Mouse (Mus musculus) skeletal muscle tissue, adult 2 months (tissue): ENCODE measurements at regions not wholly inside any gene's neighbourhood (a gene's known extent, or its start where the extent isn't known, plus 50 kb on each side); places are given as distances from the start of the nearest gene placed in this dataset.
"Not testable (repeated sequence)": the region's sequence is repeated elsewhere in the genome, so short reads cannot be mapped to it uniquely, and the experiment has no call there.

ENCODE experiments used
- DNase-seq: peaks from one replicate; pipeline ENCODE4 v3.0.0-alpha.2; 2012; ENCODE audit warnings: low read depth, low spot score

DNA sequence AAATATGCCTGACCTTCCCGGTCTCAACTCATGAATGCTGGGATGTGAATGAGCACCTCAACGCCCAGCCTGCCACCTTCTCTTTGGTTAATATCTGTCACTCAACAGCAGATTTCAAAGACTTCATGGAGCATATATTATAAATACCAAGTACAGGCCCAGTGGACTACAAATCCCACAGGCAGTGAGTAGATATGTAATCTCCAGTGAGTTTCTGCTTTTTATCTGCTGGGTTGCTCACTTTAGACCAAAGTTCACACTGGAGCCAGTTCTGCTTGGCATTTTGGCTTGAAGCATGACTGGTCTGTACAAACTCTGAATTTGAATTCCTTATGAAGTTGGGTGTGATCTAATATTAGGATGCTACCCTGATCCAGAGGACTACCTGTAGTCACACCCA, 377.1 kb upstream of the Ngly1 start:
- DNase-seq = no peak

- DNase-seq = no peak
These were observed 368.9 kb upstream of the Ngly1 start for GRCm38 (mm10) chr14:15880146-15880545.

DNA sequence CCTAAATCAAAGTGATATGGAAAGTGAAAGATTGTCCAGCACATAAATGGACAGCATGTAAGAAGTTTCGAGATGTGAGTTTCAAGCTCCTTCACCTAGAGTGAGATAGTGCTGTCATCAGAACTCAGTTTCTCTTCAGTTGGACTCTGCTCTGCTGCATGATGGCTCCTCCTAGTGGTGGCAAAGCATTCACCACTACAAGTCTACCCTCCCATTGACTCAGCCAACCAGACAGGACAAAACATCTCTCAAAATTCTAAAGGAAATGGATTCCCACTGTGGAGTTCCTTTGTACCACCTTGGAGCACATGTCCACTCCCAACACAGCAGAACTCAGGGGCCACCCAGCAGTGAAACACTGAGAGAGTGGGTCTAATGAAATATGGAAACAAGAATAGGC, 367.8 kb upstream of the Ngly1 start:
- peak; percentile 3 for DNase-seq

GRCm38 (mm10) chr14:15884641-15885340, 364.3 kb upstream of the Ngly1 start:
- no peak for DNase-seq

DNA sequence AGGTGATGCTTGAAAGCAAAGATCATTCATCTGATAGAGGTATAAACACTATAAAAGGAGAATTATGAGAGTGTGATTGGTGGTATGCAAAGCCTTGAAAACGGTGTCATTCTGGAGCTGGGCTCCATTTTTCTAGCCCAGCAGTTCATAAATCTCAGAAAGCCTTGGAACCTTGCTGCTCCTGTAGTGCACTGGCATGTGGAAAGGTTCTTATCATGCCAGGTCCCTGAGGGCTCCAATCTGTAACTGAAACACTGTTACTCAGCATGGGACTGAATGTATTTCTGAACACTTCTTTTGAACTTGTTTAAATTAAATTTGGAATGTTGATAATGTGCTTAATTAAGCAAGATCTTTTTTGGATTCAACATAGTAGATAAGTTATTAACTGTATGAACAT, 352.0 kb upstream of the Ngly1 start:
- DNase-seq = no peak

DNA sequence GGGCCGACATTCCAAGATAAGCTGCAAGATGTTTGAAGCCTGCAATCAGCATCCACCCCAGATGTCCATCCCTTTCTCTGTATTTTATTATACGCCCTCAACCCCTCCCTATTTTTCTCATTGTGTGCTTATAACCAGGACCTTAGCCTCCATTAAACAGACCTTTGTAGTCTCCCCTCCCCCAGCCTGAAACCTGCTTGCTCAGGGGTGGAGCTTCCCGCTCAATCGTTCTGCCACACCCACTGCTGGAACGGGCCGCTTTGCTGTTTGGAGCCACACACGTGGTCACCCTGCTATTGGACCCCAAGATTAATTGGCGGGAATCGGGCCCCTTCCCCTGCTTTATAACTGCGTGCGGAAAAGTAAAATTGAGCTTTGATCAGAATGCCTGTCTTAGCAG, 342.7 kb upstream of the Ngly1 start:
- not testable (repeated sequence) for DNase-seq

DNA sequence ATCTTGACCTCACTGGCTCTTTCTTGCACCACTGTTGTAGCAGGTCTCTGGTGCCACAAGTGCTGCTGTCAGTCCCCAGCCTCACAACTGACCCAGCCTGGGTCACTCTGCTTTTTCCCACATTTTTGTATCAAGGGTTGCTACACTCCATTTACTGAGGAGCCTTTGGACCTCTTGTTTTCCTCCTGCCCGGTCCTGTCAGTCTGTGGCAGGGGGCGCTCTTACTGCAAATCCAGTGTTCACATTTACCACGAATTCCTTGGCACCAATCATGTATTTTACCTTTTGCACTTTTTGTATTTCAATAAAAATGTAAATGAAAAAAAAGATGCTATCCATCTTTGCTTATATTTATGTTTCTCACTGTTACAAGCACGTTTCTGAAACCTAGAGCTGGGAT, 335.9 kb upstream of the Ngly1 start:
- DNase-seq = not testable (repeated sequence)

- no peak for DNase-seq
These were observed 334.9 kb upstream of the Ngly1 start for GRCm38 (mm10) chr14:15914176-15914575.

- DNase-seq = not testable (repeated sequence)
These were observed 324.4 kb upstream of the Ngly1 start for GRCm38 (mm10) chr14:15924676-15925075.

DNA sequence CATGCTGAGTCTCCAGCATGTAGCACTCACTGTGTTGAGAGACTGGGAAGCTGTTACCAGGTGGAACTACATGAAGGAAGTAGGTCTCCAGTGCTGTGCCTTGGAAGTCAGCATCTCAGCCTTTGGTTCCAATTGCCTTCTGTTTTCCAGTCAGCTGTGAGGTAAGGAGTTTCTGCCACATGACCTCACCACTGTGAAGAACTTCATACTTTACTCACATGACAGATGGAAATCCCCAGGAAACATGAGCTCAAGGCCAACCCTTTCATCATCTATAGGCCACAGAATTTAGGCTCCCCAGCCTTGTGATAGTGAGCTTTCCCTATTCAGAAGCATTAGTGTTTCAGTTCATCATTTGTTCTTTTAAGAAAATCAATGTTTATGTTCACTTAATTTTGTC, 314.4 kb upstream of the Ngly1 start:
- DNase-seq = no peak

DNA sequence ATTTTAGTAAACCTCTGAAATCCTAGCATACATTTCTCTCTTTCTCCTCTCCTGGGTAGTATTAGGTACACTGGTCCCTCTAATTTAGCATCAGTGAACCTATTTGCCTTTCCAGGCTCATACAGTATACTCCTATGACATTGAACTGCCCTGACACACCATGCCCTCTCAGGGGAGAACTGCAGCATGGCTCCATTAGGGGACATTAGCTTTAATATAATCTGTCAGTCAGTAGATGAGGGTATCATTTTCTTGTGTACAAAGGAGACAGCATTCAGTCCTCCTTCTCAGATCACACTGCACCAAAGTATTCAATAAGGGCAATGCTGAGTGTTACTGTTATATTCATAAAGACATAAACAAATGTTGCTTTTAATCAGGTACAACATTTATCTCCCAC, 278.8 kb upstream of the Ngly1 start:
- no peak for DNase-seq

GRCm38 (mm10) chr14:15970767-15971166, 278.3 kb upstream of the Ngly1 start:
- DNase-seq = no peak

DNA sequence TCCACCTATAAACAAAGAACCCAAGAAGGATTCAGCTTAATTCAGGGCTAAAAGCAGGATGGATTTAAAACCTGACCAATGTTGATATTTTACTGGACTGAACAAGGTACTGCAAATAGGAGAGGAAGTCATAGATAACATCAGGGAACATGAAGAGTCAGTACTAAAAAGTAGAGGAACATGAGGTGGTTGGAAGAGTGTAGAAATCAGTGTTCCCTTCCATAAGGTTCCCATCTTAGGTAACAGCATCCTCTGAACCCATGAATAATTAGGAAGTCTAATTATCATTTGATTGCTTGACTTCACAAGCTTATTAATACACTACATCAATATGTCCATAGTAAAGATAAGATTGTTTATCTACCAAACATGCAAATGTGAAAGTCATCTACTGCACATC, 277.8 kb upstream of the Ngly1 start:
- DNase-seq = no peak

- no peak for DNase-seq
These were observed 271.7 kb upstream of the Ngly1 start for GRCm38 (mm10) chr14:15977366-15977765.

GRCm38 (mm10) chr14:15978329-15978728, 270.8 kb upstream of the Ngly1 start:
- no peak for DNase-seq

- DNase-seq = no peak
These were observed 243.7 kb upstream of the Ngly1 start for GRCm38 (mm10) chr14:16005409-16005808.

GRCm38 (mm10) chr14:16006968-16007367, 242.1 kb upstream of the Ngly1 start:
- no peak for DNase-seq

GRCm38 (mm10) chr14:16009778-16010177, 239.3 kb upstream of the Ngly1 start:
- DNase-seq = no peak

- no peak for DNase-seq
These were observed 225.2 kb upstream of the Ngly1 start for GRCm38 (mm10) chr14:16023853-16024252.

DNA sequence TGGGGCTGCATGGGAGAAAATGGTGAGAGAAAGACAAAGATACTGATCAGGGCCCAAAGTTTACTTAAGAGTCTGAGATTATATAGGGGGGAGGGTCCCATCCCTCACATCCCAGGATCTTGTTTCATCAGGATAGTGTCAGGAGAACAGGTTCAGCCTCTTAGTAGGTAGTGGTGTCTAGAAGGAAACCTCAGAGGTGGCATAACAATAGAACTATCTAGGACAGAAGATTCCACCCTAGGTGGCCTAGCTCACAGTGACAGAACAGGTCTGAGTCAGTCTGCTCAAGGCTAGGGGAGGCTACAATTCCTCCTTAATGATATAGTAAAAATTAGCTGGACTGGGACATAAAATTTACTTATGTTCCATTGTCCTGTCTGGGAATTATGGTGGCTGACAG, 211.3 kb upstream of the Ngly1 start:
- no peak for DNase-seq

- no peak for DNase-seq
These were observed 210.7 kb upstream of the Ngly1 start for GRCm38 (mm10) chr14:16038336-16038735.

DNA sequence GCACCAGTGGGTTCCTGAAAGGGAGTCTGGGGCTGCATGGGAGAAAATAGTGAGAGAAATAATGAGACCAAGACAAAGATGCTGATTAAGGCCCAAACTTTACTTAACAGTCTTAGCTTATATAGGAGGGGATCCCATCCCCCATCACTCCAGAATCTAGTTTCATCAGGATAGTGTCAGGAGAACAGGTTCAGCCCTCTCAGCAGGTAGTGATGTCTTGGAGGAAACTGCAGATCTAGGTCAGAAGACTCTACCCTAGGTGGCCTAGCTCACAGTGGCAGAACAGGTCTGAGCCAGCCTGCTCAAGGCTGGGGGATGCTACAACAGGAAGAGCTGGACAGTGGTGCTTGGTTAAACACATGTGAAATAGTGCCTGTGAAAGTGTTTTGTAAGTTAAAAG, 204.6 kb upstream of the Ngly1 start:
- DNase-seq = no peak

- DNase-seq = not testable (repeated sequence)
These were observed 176.5 kb upstream of the Ngly1 start for GRCm38 (mm10) chr14:16072534-16072933.

- DNase-seq = no peak
These were observed 175.0 kb upstream of the Ngly1 start for GRCm38 (mm10) chr14:16074089-16074488.
